ENCODE assay signal across 7 mouse cellular contexts in genomic region chr6:83913710-83914109, GRCm38 (mm10). TPM values are rescaled to one million over a fixed set of nuclear protein-coding genes. Genes with fewer than 3 reads are reported as not detected.
DNase-seq lines count a peak whose midpoint lies in the region; ATAC-seq and TF ChIP-seq lines count a peak whose summit lies in the region.

No protein-coding gene starts in this region.

- no peaks in the 10 kb centered on the region for H3K27me3 ChIP-seq in lung, embryonic 15.5 days
- H3K27me3 ChIP-seq in embryonic facial prominence, embryonic 14.5 days (replicated peaks; ENCODE audit: control insufficient read depth, insufficient read depth, low read length), result no peaks in the 10 kb centered on the region
- H3K27me3 ChIP-seq in hindbrain, embryonic 12.5 days, result no peaks in the 10 kb centered on the region
- no peaks in the 10 kb centered on the region for H3K27me3 ChIP-seq in midbrain, embryonic 14.5 days (ENCODE audit: control insufficient read depth, insufficient read depth, low read length)

- ATAC-seq in lung, embryonic 15.5 days (ENCODE audit: borderline replicate concordance, extremely low read depth, low FRiP score, low TSS enrichment), result no peak
- no peak for ATAC-seq in embryonic facial prominence, embryonic 14.5 days (ENCODE audit: low read depth)
- ATAC-seq in hindbrain, embryonic 12.5 days (ENCODE audit: low FRiP score), result peak; percentile 29
- no peak for ATAC-seq in midbrain, embryonic 14.5 days (ENCODE audit: low FRiP score, low TSS enrichment)
- no peak for ATAC-seq in megakaryocyte progenitor cell, adult 5-6 weeks (replicated peaks; ENCODE audit: poor library complexity)

- WGBS in lung, embryonic 15.5 days, result 27% methylated on average over 4 of the region's 4 CpGs
- WGBS in lung, adult 2 months, result 25% methylated on average over 4 of the region's 4 CpGs
- 43% methylated on average over 4 of the region's 4 CpGs for WGBS in embryonic facial prominence, embryonic 14.5 days
- WGBS in hindbrain, embryonic 12.5 days, result 48% methylated on average over 4 of the region's 4 CpGs
- WGBS in midbrain, embryonic 14.5 days, result 45% methylated on average over 4 of the region's 4 CpGs

- TF ChIP-seq CTCF in lung, adult 2 months (IDR thresholded peaks at IDR 0.05; ENCODE audit: insufficient read depth, low read length), result no peak

- TF ChIP-seq POLR2A in lung, adult 2 months (IDR thresholded peaks at IDR 0.05; ENCODE audit: borderline replicate concordance, extremely low read depth, low read depth, low read length), result no peak

- no peaks in the 10 kb centered on the region for H3K9me3 ChIP-seq in lung, embryonic 15.5 days
- no peaks in the 10 kb centered on the region for H3K9me3 ChIP-seq in embryonic facial prominence, embryonic 14.5 days (ENCODE audit: control insufficient read depth, low read length)
- H3K9me3 ChIP-seq in hindbrain, embryonic 12.5 days (replicated peaks), result no peaks in the 10 kb centered on the region
- no peaks in the 10 kb centered on the region for H3K9me3 ChIP-seq in midbrain, embryonic 14.5 days (ENCODE audit: control insufficient read depth, low read length)

- H3K4me1 ChIP-seq in lung, embryonic 15.5 days, result no peaks in the 10 kb centered on the region
- H3K4me1 ChIP-seq in lung, adult 2 months (ENCODE audit: control insufficient read depth, insufficient read depth, low read length), result no peaks in the 10 kb centered on the region; the same call in 1 of the 2 replicates
- no peaks in the 10 kb centered on the region for H3K4me1 ChIP-seq in embryonic facial prominence, embryonic 14.5 days (ENCODE audit: control insufficient read depth, insufficient read depth, low read length)
- H3K4me1 ChIP-seq in hindbrain, embryonic 12.5 days, result no peaks in the 10 kb centered on the region
- 0 out of 2 replicates have a peak, but pooled peaks cover 4% of the 10 kb centered on the region for H3K4me1 ChIP-seq in midbrain, embryonic 14.5 days (ENCODE audit: control insufficient read depth, insufficient read depth, low read length)

- H3K4me3 ChIP-seq in lung, embryonic 15.5 days, result peak overlapping the region; percentile 62; the same call in 1 of the 2 replicates
- no peak overlapping the region for H3K4me3 ChIP-seq in lung, adult 2 months (replicated peaks; ENCODE audit: extremely low read depth, low read depth, low read length)
- peak overlapping the region; percentile 99; the same call in 1 of the 2 replicates for H3K4me3 ChIP-seq in embryonic facial prominence, embryonic 14.5 days (ENCODE audit: low read depth, low read length)
- H3K4me3 ChIP-seq in hindbrain, embryonic 12.5 days, result 0 out of 2 replicates have a peak overlapping the region, but pooled peaks have one; percentile 96
- H3K4me3 ChIP-seq in midbrain, embryonic 14.5 days (replicated peaks; ENCODE audit: low read depth, low read length), result peak overlapping the region; percentile 100

- H3K36me3 ChIP-seq in lung, embryonic 15.5 days, result no peaks in the 10 kb centered on the region
- H3K36me3 ChIP-seq in embryonic facial prominence, embryonic 14.5 days (ENCODE audit: control insufficient read depth, insufficient read depth, low read length), result no peaks in the 10 kb centered on the region
- H3K36me3 ChIP-seq in hindbrain, embryonic 12.5 days, result no peaks in the 10 kb centered on the region
- H3K36me3 ChIP-seq in midbrain, embryonic 14.5 days (ENCODE audit: control insufficient read depth, insufficient read depth, low read length), result no peaks in the 10 kb centered on the region

- no peak overlapping the region for H3K27ac ChIP-seq in lung, embryonic 15.5 days
- no peak overlapping the region for H3K27ac ChIP-seq in embryonic facial prominence, embryonic 14.5 days (replicated peaks; ENCODE audit: low read depth, low read length)
- H3K27ac ChIP-seq in hindbrain, embryonic 12.5 days, result no peak overlapping the region
- peak overlapping the region; percentile 99; the same call in 1 of the 2 replicates for H3K27ac ChIP-seq in midbrain, embryonic 14.5 days (replicated peaks; ENCODE audit: low read depth, low read length)

- no peak overlapping the region; the same call in 1 of the 2 replicates for H3K4me2 ChIP-seq in lung, embryonic 15.5 days
- peak overlapping the region; percentile 28; the same call in 1 of the 2 replicates for H3K4me2 ChIP-seq in embryonic facial prominence, embryonic 14.5 days (ENCODE audit: low read depth, low read length)
- H3K4me2 ChIP-seq in hindbrain, embryonic 12.5 days (replicated peaks), result peak overlapping the region; percentile 56; the same call in 1 of the 2 replicates
- H3K4me2 ChIP-seq in midbrain, embryonic 14.5 days (ENCODE audit: low read length), result peak overlapping the region; percentile 69

- DNase-seq in lung, adult 2 months, result no peak
- DNase-seq in embryonic facial prominence, embryonic 14.5 days (ENCODE audit: low spot score), result no peak
- peak; percentile 26 for DNase-seq in midbrain, embryonic 14.5 days
- no peak for DNase-seq in adrenal gland, adult 2 months

- H3K9ac ChIP-seq in lung, embryonic 15.5 days, result no peak overlapping the region
- no peak overlapping the region for H3K9ac ChIP-seq in embryonic facial prominence, embryonic 14.5 days (ENCODE audit: low read depth, low read length)
- H3K9ac ChIP-seq in hindbrain, embryonic 12.5 days, result no peak overlapping the region
- no peak overlapping the region for H3K9ac ChIP-seq in midbrain, embryonic 14.5 days (replicated peaks; ENCODE audit: low read length)

RNA-seq across cellular contexts. Expression of gene Zfp638, which starts 46.8 kb away (rescaled TPM):
- polyA plus RNA-seq in lung, embryonic 15.5 days (2015; fragmentation: Nextera tagmentation; extraction: Ambion mirVana), result 57.7 and 59.1 TPM in 2 replicates
- polyA plus RNA-seq in lung, adult 2 months (2012; rRNA removed), result 7.3 and 11.0 TPM in 2 replicates
- polyA plus RNA-seq in embryonic facial prominence, embryonic 14.5 days (2014; fragmentation: Nextera tagmentation; extraction: Ambion mirVana), result 62.1 and 66.2 TPM in 2 replicates
- polyA plus RNA-seq in hindbrain, embryonic 12.5 days (2016; fragmentation: Nextera tagmentation; extraction: Ambion mirVana), result 103 and 104 TPM in 2 replicates
- 108 and 110 TPM in 2 replicates for polyA plus RNA-seq in midbrain, embryonic 14.5 days (2014; fragmentation: Nextera tagmentation; extraction: Ambion mirVana)
- 100 to 1,000 TPM in 1 of 2 experiments, 10 to 100 TPM in 1; 82.6 to 118 TPM for total RNA-seq in adrenal gland, adult 2 months (2021)
- 7.1 and 7.4 TPM in 2 replicates for polyA plus RNA-seq in adrenal gland, adult 2 months (2012; rRNA removed)
- total RNA-seq in megakaryocyte progenitor cell, adult 5-6 weeks (2015), result 142 and 181 TPM in 2 replicates
- total RNA-seq in megakaryocyte progenitor cell, adult 5-6 weeks (2017), result 114 and 156 TPM in 2 replicates
